Mouse (Mus musculus): Measurements from ENCODE around the gene Dmbx1.

The Dmbx1 gene

DNA sequence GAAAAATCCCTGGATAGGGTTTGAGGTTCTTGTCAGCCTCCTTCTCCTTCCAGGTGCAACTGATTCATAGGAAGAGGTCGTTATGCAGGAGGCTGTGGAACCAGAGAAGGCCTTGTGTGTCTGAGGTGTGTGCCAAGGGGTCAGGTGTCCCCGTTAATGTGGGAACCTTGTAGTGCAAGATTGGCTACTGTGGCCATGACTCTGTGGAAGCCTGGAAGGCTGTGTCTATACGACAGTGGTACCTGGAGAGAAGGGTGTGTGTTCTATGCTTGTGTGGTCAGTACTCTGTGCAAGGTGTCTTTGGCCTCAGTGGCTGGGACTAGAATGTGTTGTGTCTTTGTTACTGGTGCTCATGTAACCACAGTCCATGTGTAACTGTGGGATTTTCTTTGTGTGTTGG lies 955 bp upstream of the Dmbx1 start:
- no peak for DNase-seq (ENCODE audit: low read depth, low spot score)

DNA sequence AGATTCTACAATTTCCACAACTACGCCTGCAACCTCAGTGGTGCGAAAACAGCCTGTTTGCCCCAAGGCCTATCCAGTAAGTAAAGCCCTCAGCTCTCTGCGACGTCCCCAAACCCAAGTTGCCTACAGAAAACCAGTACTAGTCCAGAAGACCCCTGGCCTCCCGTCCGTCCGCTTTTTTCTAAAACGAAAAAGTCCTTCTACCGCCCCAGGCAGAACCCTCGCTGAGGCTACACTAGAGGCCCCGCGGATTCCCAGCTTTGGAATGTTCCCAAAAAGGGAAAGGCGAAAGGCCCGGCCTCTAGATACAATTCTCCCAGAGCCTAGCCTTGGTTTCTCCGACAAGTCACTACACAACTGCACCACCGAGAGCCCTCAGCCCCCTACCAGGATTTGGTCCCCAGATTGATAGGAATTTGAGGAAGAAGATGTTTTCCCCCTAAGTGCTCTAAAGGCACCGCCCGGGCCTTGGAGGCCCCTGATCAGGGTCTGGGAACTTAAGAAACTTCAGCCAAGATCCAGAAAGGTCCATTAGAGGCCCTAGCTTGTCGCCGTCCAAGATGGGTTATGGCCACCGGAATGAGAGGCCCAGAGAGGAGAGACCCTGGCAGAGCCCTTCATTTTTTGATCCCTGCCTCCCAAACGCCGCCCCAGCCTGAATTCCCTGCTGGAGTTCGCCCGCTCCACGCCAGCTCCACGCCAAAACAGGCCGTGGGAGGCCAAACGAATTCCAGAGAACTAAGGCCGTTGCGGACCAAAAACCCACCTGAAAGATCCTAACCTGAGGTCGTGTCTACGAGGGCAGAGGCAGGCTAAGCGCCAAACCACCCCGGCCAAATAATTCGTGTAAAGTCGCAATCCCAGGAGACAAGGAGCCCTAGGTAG lies 1.2 kb downstream of the Dmbx1 start:
- no peak for DNase-seq (ENCODE audit: low read depth, low spot score)

DNA sequence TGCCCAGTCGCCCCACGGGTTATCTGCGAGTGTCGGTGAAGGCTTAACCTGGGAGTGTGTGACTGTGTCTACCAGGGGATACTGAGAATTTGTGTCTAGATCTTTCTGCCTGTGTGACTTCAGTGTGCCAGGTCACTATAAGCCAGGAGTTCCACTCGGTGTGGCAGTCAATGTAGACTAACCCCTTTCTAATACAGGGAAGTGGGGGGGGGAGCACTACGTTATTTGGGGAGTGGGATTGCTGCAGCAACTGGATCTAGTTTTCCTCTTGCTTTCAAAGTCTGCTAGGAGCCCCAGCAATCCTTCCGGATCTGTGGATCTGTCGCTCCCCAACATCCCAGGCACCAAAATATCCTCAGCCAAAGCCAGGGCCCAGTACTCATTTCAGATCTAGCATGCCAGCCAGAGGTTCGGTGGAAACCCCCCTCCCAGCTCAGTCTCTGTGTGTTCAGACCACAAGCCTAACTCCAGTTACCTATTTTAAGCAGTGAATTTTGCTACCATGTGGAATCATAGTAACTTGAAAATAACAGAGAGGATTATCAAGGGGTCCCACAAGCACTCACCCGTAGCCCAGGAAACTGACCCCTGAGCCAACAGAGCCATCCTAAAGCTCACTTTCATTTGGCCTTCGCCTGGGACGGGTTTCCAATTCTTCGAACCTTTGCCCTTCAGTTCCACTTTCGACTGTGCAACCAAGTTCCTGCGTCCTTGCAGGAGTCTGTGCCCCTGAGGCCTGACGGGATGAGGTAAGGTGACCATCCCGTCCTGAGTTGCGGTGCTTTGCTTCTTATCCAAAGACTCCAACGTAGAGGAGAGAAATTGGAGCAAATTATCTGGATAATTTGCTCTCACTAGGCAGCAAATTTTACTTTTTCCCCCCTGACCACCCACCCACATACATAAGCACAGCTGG lies 2.4 kb downstream of the Dmbx1 start:
- DNase-seq (ENCODE audit: low read depth, low spot score): no peak

DNA sequence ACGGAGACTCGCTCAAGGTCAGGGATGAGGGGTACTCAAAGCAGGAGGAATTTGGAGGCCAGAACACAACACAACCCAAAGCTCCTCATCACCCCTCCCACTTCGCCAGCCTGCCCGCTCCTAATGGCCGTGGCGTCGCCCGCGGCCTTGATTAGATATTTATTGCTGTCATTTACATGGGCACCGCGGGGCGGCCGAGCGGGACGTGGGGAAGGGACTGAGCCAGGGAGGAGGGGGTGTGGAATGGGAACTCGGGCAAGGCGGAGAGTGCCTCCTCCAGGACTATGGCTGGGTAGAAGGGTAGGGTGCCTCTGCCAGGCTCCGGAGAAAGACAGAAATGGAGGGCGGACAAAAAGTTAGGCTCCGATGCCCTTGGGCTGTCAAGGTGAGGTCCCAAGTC lies 3.1 kb downstream of the Dmbx1 start:
- no peak for DNase-seq (ENCODE audit: low read depth, low spot score)

DNA sequence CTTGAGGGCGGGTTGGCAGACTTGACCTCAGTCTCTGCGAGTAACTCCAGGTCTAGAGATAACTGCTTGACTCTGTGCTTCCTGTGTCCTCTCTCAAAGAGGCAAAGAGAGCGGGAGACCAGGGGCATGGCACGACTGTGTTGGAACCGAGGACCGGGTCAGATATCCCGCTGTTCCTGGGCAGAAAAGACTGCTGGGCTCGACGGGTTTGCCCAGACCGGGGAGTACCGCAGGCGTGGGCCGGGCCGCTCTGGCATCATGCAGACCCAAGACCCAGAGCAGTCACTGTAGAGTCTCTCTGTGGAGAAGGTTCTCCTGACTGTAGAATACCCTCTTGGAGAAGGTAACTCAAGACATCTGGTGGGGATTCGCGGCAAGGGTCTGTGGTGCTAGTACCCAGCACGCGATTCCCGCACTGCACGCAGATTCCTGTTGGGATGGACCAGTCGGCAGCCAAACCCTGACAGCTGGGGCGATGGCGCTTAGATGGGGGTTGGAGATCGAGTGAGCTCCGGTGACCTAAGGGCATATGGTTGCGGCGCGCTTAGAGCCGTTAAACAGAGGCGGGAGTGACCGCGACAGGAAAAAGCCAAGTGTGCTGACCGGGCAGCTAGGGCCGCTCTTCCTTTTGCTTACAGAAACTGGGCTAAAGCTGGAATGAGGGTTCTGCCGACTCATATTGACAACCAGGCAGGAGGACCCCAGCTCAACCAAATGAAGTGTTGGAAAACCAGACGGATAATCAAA lies 3.7 kb downstream of the Dmbx1 start:
- no peak for DNase-seq (ENCODE audit: low read depth, low spot score)

DNA sequence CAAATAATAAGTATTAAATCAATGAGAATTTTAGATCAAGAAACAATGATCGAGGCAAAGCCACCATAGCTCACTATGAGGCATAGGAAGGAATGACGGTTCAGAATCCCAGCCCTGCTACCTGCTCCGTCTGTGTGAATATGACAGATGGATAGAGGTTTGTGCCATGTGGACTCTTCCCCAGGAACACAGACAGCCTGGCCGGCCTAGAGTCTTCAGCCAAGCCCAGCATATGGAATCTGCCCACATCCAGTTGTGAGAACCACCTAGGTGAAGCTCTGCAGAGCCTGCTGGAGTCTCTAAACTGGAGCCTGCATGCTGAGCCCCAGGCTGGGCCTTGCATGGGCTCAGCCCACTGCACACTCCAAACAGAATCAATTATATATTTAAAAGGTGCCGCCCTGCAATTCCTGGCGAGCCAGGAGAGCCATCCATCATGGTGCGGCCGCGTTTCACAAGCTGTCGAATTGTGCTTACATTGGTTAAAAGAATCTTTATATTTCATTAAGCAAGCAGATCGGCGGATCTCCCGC lies 8.1 kb downstream of the Dmbx1 start:
- peak; percentile 26 for DNase-seq (ENCODE audit: low read depth, low spot score)

DNA sequence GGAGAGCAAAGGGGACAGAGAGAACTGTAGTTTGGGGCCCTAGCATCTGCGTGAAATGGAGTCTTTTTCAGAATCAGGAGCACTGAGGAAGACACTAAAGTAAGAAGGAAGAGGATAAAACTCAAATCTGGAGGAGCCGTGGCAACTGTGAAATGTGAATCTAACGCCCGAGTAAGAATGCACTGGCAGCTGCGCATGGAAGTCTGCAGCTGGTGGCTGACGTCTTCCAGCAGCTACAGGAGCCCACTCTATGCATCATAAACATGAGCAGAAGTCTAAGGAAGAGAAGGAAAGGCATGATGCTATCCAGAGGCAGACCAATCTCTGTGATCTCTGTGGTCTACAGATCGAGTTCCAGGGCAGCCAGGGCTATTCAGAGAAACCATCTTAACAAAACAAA lies 12.1 kb downstream of the Dmbx1 start:
- peak; percentile 8 for DNase-seq (ENCODE audit: low read depth, low spot score)

DNA sequence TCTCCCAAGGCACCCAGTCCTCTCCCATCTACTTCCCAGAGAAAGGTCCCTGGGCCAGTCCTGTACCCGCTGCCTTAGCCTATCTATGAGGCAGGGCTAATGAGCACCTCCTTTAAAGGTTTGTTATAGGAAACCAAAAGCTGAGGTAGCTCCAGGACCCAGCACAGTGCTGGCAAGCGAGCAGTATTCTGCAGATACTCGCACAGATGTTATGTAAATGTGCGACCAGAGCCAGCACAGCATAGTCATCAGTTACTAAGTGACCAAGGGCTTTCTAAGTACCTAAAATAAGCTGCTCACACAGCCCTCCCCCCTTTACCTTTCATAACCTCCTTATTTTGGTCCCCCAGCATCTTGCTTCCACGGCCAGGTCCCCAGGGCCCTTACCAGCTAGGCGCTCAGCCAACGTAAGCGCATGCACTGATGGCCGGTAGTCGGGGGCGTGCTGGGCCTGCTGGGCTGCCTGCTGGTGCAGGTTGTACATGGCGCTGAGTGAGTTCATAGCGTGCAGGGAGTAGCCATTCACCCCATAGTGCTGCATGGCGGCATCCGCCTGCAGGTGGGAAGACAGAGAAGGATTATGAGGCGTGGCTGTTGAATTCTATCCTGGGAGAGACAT lies 16.4 kb downstream of the Dmbx1 start:
- DNase-seq (ENCODE audit: low read depth, low spot score): peak; percentile 33

DNA sequence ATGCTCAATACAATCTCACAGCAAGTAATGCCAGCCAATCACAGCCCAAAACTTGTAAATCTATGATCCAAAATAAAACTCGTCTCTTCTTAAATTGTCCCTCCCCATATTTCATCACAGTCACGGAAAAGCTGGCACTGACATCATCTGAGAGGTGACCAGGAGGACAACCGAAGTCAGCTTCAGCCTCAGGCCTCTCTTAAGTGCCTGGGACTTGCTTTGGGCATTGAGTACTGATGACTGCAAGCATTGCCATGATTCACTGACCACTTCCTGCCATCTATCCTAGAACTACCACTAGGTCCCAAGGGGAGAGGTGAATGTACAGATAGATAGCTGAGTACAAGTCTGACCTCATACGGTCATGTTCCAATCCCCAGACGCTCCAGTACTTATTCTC lies 17.0 kb downstream of the Dmbx1 start:
- no peak for DNase-seq (ENCODE audit: low read depth, low spot score)

DNA sequence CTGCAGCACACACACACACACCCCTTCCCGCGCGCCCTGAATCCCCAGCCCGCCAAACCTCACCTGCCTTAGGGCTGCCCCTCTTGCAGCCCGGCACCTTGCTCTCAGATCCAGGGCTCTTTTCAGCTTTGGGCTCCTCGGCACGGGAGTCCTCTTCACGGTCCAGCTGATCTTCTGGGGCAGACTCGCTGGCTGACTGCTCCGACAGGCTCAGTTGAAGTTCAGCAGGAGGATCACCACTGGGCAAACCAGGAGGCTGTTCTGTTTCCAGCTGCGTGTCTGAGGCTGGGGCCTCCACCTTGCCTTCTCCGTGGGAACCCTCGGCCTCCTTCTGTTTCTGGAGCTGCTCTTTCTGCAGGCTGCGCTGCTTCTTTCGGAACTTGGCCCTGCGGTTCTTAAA lies 19.8 kb downstream of the Dmbx1 start:
- no peak for DNase-seq (ENCODE audit: low read depth, low spot score)

DNA sequence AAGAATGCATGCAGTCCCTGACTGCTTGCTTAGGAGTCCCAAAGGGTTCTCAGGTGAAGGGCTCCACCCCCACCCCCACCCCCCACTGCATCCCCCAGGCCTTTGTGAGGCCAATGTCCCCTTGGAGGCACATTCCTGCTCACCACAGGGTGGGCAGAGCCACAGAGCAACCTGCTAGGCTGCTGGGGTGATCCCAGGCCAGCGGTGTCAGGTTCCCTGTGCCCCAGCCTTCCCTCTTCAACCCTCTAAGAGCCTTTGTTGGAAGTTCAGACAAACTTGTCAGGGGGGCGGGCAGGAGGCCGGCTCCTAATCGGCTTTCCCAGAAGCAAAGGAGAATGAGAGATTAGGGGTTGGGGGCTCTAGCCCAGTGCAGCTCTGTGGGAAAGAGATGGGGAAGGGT lies 28.1 kb downstream of the Dmbx1 start:
- DNase-seq (ENCODE audit: low read depth, low spot score): no peak

DNA sequence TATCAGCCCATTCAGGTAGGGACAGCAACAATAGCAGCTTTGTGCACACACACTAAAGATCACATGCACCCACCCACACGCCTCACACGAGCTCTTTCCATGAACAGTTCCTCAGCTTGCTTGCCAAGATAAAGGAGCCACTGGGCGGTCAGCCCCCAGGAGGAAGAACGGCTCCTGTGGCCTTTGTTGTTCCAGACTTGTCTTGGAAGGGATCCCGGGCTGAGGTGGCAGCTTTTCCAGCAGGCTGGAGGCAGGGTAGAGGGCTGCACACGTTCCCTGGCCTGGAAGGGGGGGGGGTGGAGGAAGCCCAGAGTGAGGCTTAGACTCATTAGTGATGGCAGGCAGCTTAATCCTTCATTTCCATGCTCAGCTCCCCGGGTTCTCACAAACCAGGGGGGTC lies 31.1 kb downstream of the Dmbx1 start:
- DNase-seq (ENCODE audit: low read depth, low spot score): peak; percentile 18

DNA sequence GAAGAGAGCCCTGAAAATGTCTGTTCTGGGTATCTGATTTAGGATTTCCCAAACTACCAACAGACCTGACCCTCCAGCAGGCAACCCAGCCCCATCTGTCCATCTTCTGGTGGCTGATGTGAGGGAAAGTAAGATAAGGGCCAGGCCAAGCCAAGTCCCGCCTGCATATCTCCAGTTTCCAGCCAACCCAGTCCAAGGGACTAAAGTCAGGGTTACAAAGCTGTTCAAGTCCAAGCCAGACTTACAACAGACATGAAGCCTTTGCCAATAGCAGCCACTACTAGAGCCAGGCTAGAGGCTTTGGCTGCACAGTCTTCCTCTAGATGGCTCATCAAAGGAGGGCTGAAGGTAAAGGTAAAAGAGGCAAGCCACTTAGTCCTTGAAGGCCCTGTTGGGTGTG lies 31.7 kb downstream of the Dmbx1 start:
- DNase-seq (ENCODE audit: low read depth, low spot score): no peak

DNA sequence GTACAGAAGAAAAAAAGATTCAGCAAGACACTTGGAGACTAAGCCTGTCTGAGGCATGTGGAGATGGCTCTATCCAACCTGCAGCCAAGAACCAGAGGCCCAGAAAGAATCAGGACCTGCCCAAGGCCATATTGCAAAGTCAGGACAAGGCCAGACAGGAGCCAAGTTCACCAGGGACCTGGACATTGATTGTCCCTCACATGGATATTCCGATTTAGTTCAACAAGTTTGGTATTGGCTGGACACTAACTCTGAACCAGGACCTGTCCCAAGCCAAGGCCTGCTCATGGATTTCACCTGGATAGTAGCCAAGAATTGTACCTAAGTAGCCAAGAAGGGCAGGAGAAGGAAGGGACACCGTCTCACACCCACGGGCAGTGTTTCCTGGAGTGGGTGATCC lies 32.9 kb downstream of the Dmbx1 start:
- no peak for DNase-seq (ENCODE audit: low read depth, low spot score)

DNA sequence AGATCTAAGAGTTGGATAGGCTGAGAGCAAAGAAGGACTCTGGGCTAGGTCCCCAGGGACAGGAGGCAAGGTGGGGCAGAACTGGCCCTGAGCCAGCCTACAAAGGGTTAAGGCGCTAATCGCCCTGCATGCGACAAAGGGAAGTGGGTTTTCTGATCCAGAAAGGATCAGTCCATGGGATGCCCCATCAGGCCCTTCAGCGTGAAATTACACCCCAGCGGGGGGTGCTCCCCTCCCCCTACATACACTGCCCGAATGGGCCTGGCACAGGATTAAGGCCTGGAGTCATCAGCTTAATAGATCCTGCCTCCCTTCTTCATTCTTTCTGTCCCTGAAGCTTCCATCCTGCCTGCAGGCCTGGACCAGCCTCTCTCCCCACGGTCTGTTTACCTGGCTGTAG lies 34.0 kb downstream of the Dmbx1 start:
- DNase-seq (ENCODE audit: low read depth, low spot score): no peak

DNA sequence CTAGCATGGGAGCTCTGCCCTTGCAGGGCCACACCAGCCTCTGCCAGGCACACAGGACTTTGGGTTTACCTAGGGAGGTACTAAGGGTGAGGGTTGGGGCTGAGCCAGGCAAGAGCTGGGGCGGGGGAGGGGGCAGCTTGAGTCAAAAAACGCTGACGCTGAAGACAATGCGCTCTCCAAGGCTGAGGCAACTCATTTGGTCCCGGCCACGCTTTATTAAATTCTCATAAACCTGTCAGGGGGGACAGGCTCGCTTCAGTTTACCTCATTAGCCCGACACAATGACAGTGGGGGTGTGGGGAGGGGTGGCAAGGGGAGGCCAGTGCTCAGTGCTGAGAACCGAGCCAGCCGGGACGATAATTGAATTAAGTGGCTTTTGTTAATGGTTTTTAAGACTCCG lies 35.4 kb downstream of the Dmbx1 start:
- no peak for DNase-seq (ENCODE audit: low read depth, low spot score)

DNA sequence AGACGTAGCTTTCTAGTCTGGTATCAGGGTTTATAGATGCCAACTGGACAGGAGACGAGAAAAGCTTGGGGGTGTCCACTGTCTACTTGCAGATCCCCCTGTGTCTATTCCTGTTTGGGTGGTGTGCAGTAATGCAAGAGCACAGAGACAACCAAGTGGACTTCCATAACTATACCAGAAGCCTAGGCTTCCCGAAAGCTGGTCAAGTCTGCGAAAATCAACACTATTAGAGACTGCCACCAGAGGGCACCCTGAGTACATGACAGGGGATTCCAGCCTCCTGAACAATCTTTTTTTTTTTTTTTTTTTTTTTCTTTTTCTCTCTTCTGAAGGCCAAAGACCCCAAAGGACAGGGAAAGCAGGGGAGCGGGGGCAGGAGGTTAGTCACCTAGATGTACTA lies 36.9 kb downstream of the Dmbx1 start:
- DNase-seq (ENCODE audit: low read depth, low spot score): peak; percentile 87

DNA sequence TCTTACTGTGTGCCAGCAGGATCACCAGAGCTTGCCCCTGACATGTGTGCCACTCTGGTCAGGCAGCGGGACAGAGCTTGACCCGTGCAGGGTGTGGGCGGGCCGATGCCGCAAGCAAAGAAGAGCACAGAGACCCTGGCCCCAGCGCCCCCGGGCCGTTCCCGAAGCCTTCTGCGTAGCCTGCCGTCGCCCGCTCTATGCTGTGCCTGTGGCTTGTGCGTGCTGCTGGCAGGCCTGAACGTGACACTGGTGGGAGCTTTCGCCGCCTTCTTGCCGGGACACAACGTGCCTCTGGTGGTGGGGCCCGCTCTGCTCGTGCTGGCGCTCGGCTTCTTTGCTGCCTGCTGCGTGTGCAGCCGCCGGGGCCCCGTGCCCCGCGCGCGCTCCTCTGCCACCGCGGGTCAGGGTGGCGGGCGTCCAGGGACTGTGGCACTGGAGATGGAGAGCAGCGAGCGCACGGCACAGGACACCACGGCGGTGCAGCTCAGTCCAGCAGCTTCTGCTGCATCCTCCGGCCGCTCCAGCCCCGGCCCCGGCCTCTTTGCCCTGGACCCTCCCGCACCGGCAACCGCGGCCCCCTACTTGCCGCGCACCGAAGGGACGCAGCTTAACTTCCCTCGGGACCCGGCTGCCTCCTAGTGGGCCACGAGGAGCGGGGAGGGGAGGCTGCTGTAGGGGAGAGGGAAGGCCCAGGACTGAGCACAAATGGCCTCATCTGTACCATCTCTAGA lies 41.7 kb downstream of the Dmbx1 start:
- peak; percentile 21 for DNase-seq (ENCODE audit: low read depth, low spot score)

DNA sequence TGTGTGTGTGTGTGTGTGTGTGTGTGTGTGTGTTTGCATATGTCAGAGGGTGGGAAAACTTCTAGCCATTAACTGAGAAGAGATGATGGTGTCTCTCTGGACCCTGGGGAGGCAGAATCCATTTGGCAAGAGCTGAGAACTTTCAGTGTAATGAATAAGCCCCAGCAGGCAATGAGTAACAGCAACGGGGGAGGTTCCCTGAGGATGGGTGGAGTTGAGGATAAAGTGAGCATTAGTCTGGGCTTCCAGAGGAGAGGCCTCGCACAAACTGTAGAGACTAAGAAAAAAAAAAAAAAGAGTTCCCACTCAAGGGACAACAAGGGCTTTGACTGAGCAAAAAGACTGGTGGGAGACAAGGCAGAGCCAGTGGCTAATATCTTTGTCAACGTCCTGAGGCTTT lies 45.4 kb downstream of the Dmbx1 start:
- DNase-seq (ENCODE audit: low read depth, low spot score): peak; percentile 43

DNA sequence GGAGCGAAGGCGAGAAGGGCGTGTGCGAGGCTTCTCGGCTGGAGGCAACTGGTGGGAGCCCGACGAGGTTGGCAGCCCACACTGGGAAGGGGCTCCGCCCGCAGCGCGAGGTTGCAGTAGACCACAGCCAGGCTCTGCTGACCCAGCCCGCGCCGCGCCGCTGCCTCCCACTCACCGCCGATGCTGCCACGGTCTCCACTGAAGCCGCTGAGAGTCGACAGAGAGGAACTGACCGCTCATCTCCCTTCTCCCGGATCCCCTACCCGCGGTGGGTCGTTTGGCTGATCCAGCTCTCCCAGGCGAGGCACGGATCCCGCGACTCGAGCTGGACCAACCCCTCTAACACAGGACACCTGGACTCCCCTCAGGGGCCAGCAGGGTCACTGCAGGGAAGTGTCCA lies 49.2 kb downstream of the Dmbx1 start, which contains the start of gene 6430628N08Rik:
TSS of gene 6430628N08Rik (plus strand) at position 113 of the 400 bp plus-strand sequence.
- no peak for DNase-seq (ENCODE audit: low read depth, low spot score)

DNA sequence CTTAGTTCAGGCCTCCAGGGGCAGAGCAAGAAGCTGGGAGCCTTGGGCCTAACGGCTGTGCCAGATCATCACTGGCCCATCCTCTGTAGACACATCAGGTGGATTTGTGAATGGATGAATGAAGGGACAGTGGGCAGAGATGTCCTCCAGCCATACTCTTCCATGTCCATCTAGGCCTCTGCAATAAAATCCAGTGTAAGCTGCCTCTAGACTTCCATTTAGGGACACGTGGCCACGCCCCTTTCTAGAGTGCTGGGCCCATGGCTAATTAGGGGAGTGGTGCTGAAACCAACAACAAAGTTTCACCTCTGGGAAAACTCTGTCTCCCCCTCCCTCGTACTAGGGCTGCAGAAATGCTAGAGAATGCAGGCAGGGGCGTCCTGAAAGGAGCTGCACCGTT lies 49.7 kb downstream of the Dmbx1 start:
- no peak for DNase-seq (ENCODE audit: low read depth, low spot score)
